8 mouse cellular contexts compared by ENCODE assay signal in genomic region chr8:26698580-26698979, GRCm38 (mm10).
A peak's percentile ranks its signal among the peaks of the same experiment; 100 is the strongest.
DNase-seq lines count a peak whose midpoint lies in the region; ATAC-seq lines count a peak whose summit lies in the region.

No protein-coding gene starts in this region.

- peak; percentile 92 for ATAC-seq in megakaryocyte progenitor cell, adult 5-6 weeks (replicated peaks; ENCODE audit: poor library complexity)

- intact Hi-C loops in gastrocnemius, postnatal 14 days (cut with DNase I; ENCODE audit: low total_unique reads), result no loop called here
- intact Hi-C loops in heart, postnatal 36 days (cut with DNase I), result no loop called here

- DNase-seq in gastrocnemius, postnatal 14 days, result peak; percentile 17
- DNase-seq in gastrocnemius, adult 8-10 months (ENCODE audit: low spot score in 2 of 2), result no peak
- peak; percentile 44 for DNase-seq in CD4-positive helper T cell, adult 2 months (ENCODE audit: low read depth, low spot score)
- peak; percentile 23 to 24 for DNase-seq in heart, postnatal 36 days
- DNase-seq in yolk sac, embryonic 10.5 days (ENCODE audit: low spot score), result no peak
- DNase-seq in embryo, embryonic 10 days (ENCODE audit: low spot score), result no peak
- DNase-seq in embryo, embryonic 10.5 days (ENCODE audit: low spot score), result no peak

Comparison
In these comparisons a context has a peak if more than half of its experiments do, and no peak if none do; other contexts are left out.
1. DNase-seq: peak in gastrocnemius, postnatal 14 days (single experiment), CD4-positive helper T cell, adult 2 months (single experiment) and heart, postnatal 36 days (2 of 2); none in gastrocnemius, adult 8-10 months (0 of 2), yolk sac, embryonic 10.5 days (single experiment), embryo, embryonic 10 days (single experiment) and embryo, embryonic 10.5 days (single experiment).